Mouse (Mus musculus) embryonic fibroblast, embryonic 13.5 days (primary cell): ENCODE data around the gene Hdhd5.

ENCODE experiments used
- CTCF ChIP-seq: IDR thresholded peaks from 2 replicates; pipeline ENCODE4 v1.5.1; 2011; ENCODE audit warnings: mild to moderate bottlenecking, control low read depth, low read length, moderate library complexity, borderline replicate concordance; ENCODE audit not compliant: insufficient read depth
- POLR2A ChIP-seq: IDR thresholded peaks from 2 replicates; pipeline ENCODE4 v1.6.1; 2011; ENCODE audit warnings: low read depth, mild to moderate bottlenecking, control low read depth, low read length, moderate library complexity

DNA sequence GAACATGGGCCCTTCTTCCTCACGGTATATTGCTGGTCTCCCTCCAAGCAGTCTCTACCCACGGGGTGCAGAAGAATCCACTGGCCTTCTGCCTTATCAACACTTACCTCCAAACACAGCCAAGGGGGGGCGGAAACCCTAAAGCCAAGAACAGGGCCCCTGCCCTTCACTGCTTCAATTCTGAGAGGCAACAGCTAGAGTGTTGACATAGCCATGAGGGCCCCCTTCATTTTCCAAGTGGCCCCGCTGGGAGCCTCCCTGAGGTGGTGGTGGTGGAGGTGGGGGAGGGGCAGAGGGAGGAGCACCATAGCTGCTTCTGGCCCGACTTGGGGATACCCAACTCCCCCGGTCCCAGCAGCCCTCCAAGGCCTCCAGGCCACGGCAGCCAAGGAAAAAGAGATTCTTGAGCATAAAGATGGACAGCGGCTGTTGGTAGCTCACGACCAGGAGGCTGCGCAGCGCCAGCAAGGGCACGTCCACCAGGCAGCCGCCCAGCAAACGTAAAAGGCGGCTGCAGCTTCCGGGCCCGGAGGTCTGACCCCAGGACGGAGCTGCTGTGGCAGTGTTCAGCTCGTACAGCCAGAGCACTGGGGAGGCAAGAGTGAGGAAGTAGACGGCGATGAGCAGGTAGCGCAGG is 39.1 kb downstream of the Hdhd5 start:
- TF ChIP-seq POLR2A (no peak), CTCF (no peak)
